Mouse (Mus musculus) limb, embryonic 14.5 days (tissue): Measurements from ENCODE around the gene Gm8122. TPM values are rescaled to one million over a fixed set of nuclear protein-coding genes. Genes with fewer than 3 reads are reported as not detected.
"Not testable (repeated sequence)": the region's sequence is repeated elsewhere in the genome, so short reads cannot be mapped to it uniquely, and the experiment has no call there.

ENCODE experiments used
- ATAC-seq: fragments of 200-750 bp; cut with Nextera tagmentation; 2 replicates; pipeline ENCODE4 v1.8.0; 2017; ENCODE audit warnings: low read depth, moderate number of reproducible peaks, moderate TSS enrichment; ENCODE audit not compliant: low FRiP score
- DNase-seq: peaks from one replicate; pipeline ENCODE4 v3.0.0-alpha.2; 2015; ENCODE audit warnings: low spot score
- H3K27ac ChIP-seq: fragments of 300-500 bp; sonication (generic); replicated peaks from 2 replicates; pipeline ENCODE4 v1.5.1; 2014; ENCODE audit warnings: low read depth, mild to moderate bottlenecking, low read length, moderate library complexity, mixed read lengths
- H3K27me3 ChIP-seq: fragments of 300-500 bp; sonication (generic); 2 replicates; pipeline ENCODE4 v1.6.1; 2014; ENCODE audit warnings: low read length, mixed read lengths; ENCODE audit not compliant: control insufficient read depth, insufficient read depth
- H3K36me3 ChIP-seq: fragments of 300-500 bp; sonication (generic); 2 replicates; pipeline ENCODE4 v1.6.1; 2014; ENCODE audit warnings: mild to moderate bottlenecking, low read length, moderate library complexity, mixed read lengths; ENCODE audit not compliant: control insufficient read depth, insufficient read depth
- H3K4me1 ChIP-seq: fragments of 300-500 bp; sonication (generic); 2 replicates; pipeline ENCODE4 v1.6.1; 2014; ENCODE audit warnings: antibody characterized with exemption, low read length, mixed read lengths; ENCODE audit not compliant: control insufficient read depth, insufficient read depth
- H3K4me2 ChIP-seq: fragments of 300-500 bp; sonication (generic); replicated peaks from 2 replicates; pipeline ENCODE4 v1.6.1; 2014; ENCODE audit warnings: low read depth, mild to moderate bottlenecking, low read length, moderate library complexity; ENCODE audit not compliant: severe bottlenecking
- H3K4me3 ChIP-seq: fragments of 300-500 bp; sonication (generic); replicated peaks from 2 replicates; pipeline ENCODE4 v1.5.1; 2014; ENCODE audit warnings: low read length
- H3K9ac ChIP-seq: fragments of 300-500 bp; sonication (generic); 2 replicates; pipeline ENCODE4 v1.6.1; 2014; ENCODE audit warnings: mild to moderate bottlenecking, low read depth, low read length, moderate library complexity; ENCODE audit not compliant: severe bottlenecking
- H3K9me3 ChIP-seq: fragments of 300-500 bp; sonication (generic); 2 replicates; pipeline ENCODE4 v1.6.1; 2016; ENCODE audit warnings: low read length; ENCODE audit not compliant: control insufficient read depth
- WGBS: fragments of 180-500 bp; shearing (Covaris S2); extraction: QIAGEN DNeasy Blood & Tissue Kit; methylation state at CpG from one replicate; pipeline ENCODE4 v1.1.7; 2014; 5-methylcytosine and 5-hydroxymethylcytosine counted together
- polyA plus RNA-seq, 2 experiments: library from polyadenylated mRNA; depleted of rRNA in 1 of 2; stranded (reverse) in 1 of 2; unstranded in 1 of 2; fragments of >200 nt; fragmentation: Nextera tagmentation in 1 of 2; extraction: Ambion mirVana in 1 of 2; gene quantifications; 2 replicates each; pipeline versions ENCODE4 v1.2.1 to v1.2.3; 2012 to 2014

Gene Gm8122
- polyA plus RNA-seq, 2 experiments, result not detected

GRCm38 (mm10) chr14:43268521-43269084, 33.5 kb upstream of the Gm8122 start:
- H3K4me1 ChIP-seq, H3K27ac ChIP-seq, H3K4me2 ChIP-seq, H3K36me3 ChIP-seq, H3K27me3 ChIP-seq, H3K4me3 ChIP-seq, H3K9me3 ChIP-seq, H3K9ac ChIP-seq, ATAC-seq, DNase-seq: not testable (repeated sequence)
- WGBS, result 52% methylated on average over 2 of the region's 2 CpGs

GRCm38 (mm10) chr14:43263421-43263820, 28.3 kb upstream of the Gm8122 start:
- not testable (repeated sequence) for H3K4me3 ChIP-seq, H3K9ac ChIP-seq, H3K36me3 ChIP-seq, H3K4me2 ChIP-seq, H3K9me3 ChIP-seq, ATAC-seq, H3K4me1 ChIP-seq, H3K27ac ChIP-seq, DNase-seq, H3K27me3 ChIP-seq
- WGBS, result 90% methylated on average over 3 of the region's 3 CpGs

DNA sequence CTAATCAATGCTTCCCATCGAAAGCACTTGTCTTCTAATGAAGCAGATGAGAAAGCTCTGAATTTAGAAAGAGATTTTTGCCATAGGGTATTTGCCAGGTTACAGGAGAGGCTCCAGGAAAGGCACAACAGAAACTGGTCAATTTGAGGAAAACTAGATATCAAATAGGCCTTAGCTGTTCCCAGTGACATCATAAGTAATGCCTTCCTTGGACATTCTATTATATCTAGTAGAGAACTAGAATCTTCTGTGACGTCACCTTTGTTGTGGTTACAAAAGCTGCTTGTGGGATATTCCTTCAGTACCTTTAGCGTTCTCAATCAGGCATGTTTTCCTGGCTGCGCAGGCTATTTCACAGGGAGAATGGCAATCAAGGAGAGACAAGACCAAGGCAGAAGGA, 23.2 kb upstream of the Gm8122 start, which contains the start of gene Gm8126:
Gm8126 (plus strand) TSS at position 301 of the 400 bp plus-strand sequence.
- 81% methylated on average over 2 of the region's 4 CpGs for WGBS
- not testable (repeated sequence) for H3K9me3 ChIP-seq, ATAC-seq, H3K27me3 ChIP-seq, H3K4me1 ChIP-seq, H3K4me2 ChIP-seq, H3K9ac ChIP-seq, H3K27ac ChIP-seq, H3K4me3 ChIP-seq, DNase-seq, H3K36me3 ChIP-seq

- H3K36me3 ChIP-seq, H3K27me3 ChIP-seq, H3K27ac ChIP-seq, H3K9ac ChIP-seq, H3K4me3 ChIP-seq, H3K9me3 ChIP-seq, DNase-seq, ATAC-seq, H3K4me1 ChIP-seq, H3K4me2 ChIP-seq: not testable (repeated sequence)
- 81% methylated on average over 1 of the region's 1 CpGs for WGBS
These were observed 21.4 kb upstream of the Gm8122 start for GRCm38 (mm10) chr14:43256511-43256910.

GRCm38 (mm10) chr14:43250549-43251253, 15.6 kb upstream of the Gm8122 start:
- not testable (repeated sequence) for H3K4me1 ChIP-seq, H3K27ac ChIP-seq, H3K9ac ChIP-seq, H3K4me2 ChIP-seq, H3K27me3 ChIP-seq, ATAC-seq, H3K36me3 ChIP-seq, DNase-seq, H3K9me3 ChIP-seq, H3K4me3 ChIP-seq
- WGBS, result 37% methylated on average over 5 of the region's 6 CpGs

GRCm38 (mm10) chr14:43249611-43250170, 14.6 kb upstream of the Gm8122 start:
- not testable (repeated sequence) for H3K4me1 ChIP-seq, H3K9ac ChIP-seq, H3K27me3 ChIP-seq, H3K36me3 ChIP-seq, H3K4me2 ChIP-seq, H3K27ac ChIP-seq, H3K9me3 ChIP-seq, DNase-seq, ATAC-seq, H3K4me3 ChIP-seq
- WGBS, result 27% methylated on average over 9 of the region's 12 CpGs

- H3K4me1 ChIP-seq, H3K36me3 ChIP-seq, H3K27ac ChIP-seq, H3K9me3 ChIP-seq, H3K27me3 ChIP-seq, ATAC-seq, H3K9ac ChIP-seq, H3K4me3 ChIP-seq, H3K4me2 ChIP-seq, DNase-seq: not testable (repeated sequence)
These were observed 2.7 kb upstream of the Gm8122 start for GRCm38 (mm10) chr14:43237769-43238168.
